Mouse (Mus musculus) limb, embryonic 10.5 days (tissue): Measurements from ENCODE around the gene Rps6kb2. TPM values are rescaled to one million over a fixed set of nuclear protein-coding genes. Genes with fewer than 3 reads are reported as not detected.
"Not testable (repeated sequence)": the region's sequence is repeated elsewhere in the genome, so short reads cannot be mapped to it uniquely, and the experiment has no call there.

Experiments used
- DNase-seq: peaks from one replicate; pipeline ENCODE4 v3.0.0-alpha.2; 2017; ENCODE audit warnings: low spot score
- H3K27ac ChIP-seq: fragments of 300-500 bp; sonication (generic); 2 replicates; pipeline ENCODE4 v1.5.1; 2016; ENCODE audit warnings: mild to moderate bottlenecking
- H3K27me3 ChIP-seq: fragments of 300-500 bp; sonication (generic); 2 replicates; pipeline ENCODE4 v1.6.1; 2016; ENCODE audit warnings: low read depth, mild to moderate bottlenecking; ENCODE audit not compliant: poor library complexity, severe bottlenecking
- H3K36me3 ChIP-seq: fragments of 300-500 bp; sonication (generic); 2 replicates; pipeline ENCODE4 v1.6.1; 2016; ENCODE audit warnings: mild to moderate bottlenecking, moderate library complexity
- H3K4me1 ChIP-seq: fragments of 300-500 bp; sonication (generic); 2 replicates; pipeline ENCODE4 v1.6.1; 2016
- H3K4me3 ChIP-seq: fragments of 300-500 bp; sonication (generic); 2 replicates; pipeline ENCODE4 v1.5.1; 2016; ENCODE audit warnings: mild to moderate bottlenecking, moderate library complexity
- H3K9me3 ChIP-seq: fragments of 300-500 bp; sonication (generic); replicated peaks from 2 replicates; pipeline ENCODE4 v1.6.1; 2016; ENCODE audit warnings: mild to moderate bottlenecking
- WGBS: fragments of 180-500 bp; shearing (Covaris S2); methylation state at CpG from one replicate; pipeline ENCODE4 v1.1.7; 2016; 5-methylcytosine and 5-hydroxymethylcytosine counted together
- polyA plus RNA-seq: library from polyadenylated mRNA; unstranded; fragments of >200 nt; fragmentation: Nextera tagmentation; extraction: Ambion mirVana; gene quantifications from 2 replicates; pipeline ENCODE4 v1.2.1, GENCODE M21; 2016

Gene Rps6kb2
- polyA plus RNA-seq, 1 experiment from 2014 or later = 66.0 TPM

- H3K4me1 ChIP-seq = peaks cover 42% of the 10 kb centered on the region
- no peaks in the 10 kb centered on the region for H3K9me3 ChIP-seq
- no peak for DNase-seq
- no peak overlapping the region for H3K4me3 ChIP-seq
- H3K27me3 ChIP-seq = no peaks in the 10 kb centered on the region
- WGBS = 82% methylated on average over 4 of the region's 4 CpGs
- H3K27ac ChIP-seq = no peak overlapping the region
- H3K36me3 ChIP-seq = peaks cover 25% of the 10 kb centered on the region
These were observed 38.7 kb downstream of the Rps6kb2 start for GRCm38 (mm10) chr19:4124432-4124831.

GRCm38 (mm10) chr19:4122411-4123370, 40.5 kb downstream of the Rps6kb2 start:
- no peak overlapping the region for H3K27ac ChIP-seq
- no peak overlapping the region for H3K4me3 ChIP-seq
- no peaks in the 10 kb centered on the region for H3K9me3 ChIP-seq
- H3K27me3 ChIP-seq = no peaks in the 10 kb centered on the region
- peaks cover 20% of the 10 kb centered on the region for H3K36me3 ChIP-seq
- DNase-seq = no peak
- WGBS = 87% methylated on average over 7 of the region's 7 CpGs
- H3K4me1 ChIP-seq = peaks cover 42% of the 10 kb centered on the region

- peak overlapping the region; percentile 91; the same call in 1 of the 2 replicates for H3K27ac ChIP-seq
These were observed 41.3 kb downstream of the Rps6kb2 start for GRCm38 (mm10) chr19:4121896-4122295.

GRCm38 (mm10) chr19:4121097-4121805, 41.9 kb downstream of the Rps6kb2 start:
- WGBS = 3% methylated on average over 38 of the region's 38 CpGs
- DNase-seq = peak; percentile 94

More at GRCm38 (mm10) chr19:4121896-4122295, 41.3 kb downstream of the Rps6kb2 start:
- WGBS = 60% methylated on average over 6 of the region's 6 CpGs
- not testable (repeated sequence) for H3K9me3 ChIP-seq, DNase-seq, H3K4me3 ChIP-seq, H3K27me3 ChIP-seq
- peaks cover 34% of the 10 kb centered on the region for H3K4me1 ChIP-seq
- H3K36me3 ChIP-seq = peaks cover 22% of the 10 kb centered on the region

GRCm38 (mm10) chr19:4120496-4120895, 42.7 kb downstream of the Rps6kb2 start:
- Histone ChIP-seq H3K36me3 (peaks cover 36% of the 10 kb centered on the region), H3K27me3 (no peaks in the 10 kb centered on the region), H3K4me1 (peaks cover 27% of the 10 kb centered on the region), H3K9me3 (no peaks in the 10 kb centered on the region), H3K4me3 (peak overlapping the region; percentile 54; the same call in 1 of the 2 replicates), H3K27ac (no peak overlapping the region)
- DNase-seq = no peak
- 89% methylated on average over 2 of the region's 2 CpGs for WGBS

More at GRCm38 (mm10) chr19:4121097-4121805, 41.9 kb downstream of the Rps6kb2 start:
- H3K27ac ChIP-seq = peak overlapping the region; percentile 91
- peak overlapping the region; percentile 54 for H3K4me3 ChIP-seq
- peaks cover 28% of the 10 kb centered on the region for H3K4me1 ChIP-seq
- H3K36me3 ChIP-seq = peaks cover 29% of the 10 kb centered on the region
- H3K9me3 ChIP-seq = no peaks in the 10 kb centered on the region
- no peaks in the 10 kb centered on the region for H3K27me3 ChIP-seq

- H3K9me3 ChIP-seq = no peaks in the 10 kb centered on the region
- no peak for DNase-seq
- H3K36me3 ChIP-seq = peaks cover 42% of the 10 kb centered on the region
- 92% methylated on average over 6 of the region's 6 CpGs for WGBS
- H3K4me3 ChIP-seq = no peak overlapping the region
- H3K27me3 ChIP-seq = no peaks in the 10 kb centered on the region
- no peak overlapping the region for H3K27ac ChIP-seq
- H3K4me1 ChIP-seq = peaks cover 23% of the 10 kb centered on the region
These were observed 43.3 kb downstream of the Rps6kb2 start for GRCm38 (mm10) chr19:4119716-4120487.

GRCm38 (mm10) chr19:4118350-4118749, 44.8 kb downstream of the Rps6kb2 start:
- Histone ChIP-seq H3K4me1 (peaks cover 26% of the 10 kb centered on the region), H3K27me3 (no peaks in the 10 kb centered on the region), H3K27ac (no peak overlapping the region), H3K9me3 (no peaks in the 10 kb centered on the region), H3K4me3 (no peak overlapping the region), H3K36me3 (peaks cover 58% of the 10 kb centered on the region)
- DNase-seq = no peak
- 95% methylated on average over 2 of the region's 2 CpGs for WGBS

- WGBS = 99% methylated on average over 7 of the region's 7 CpGs
- H3K36me3 ChIP-seq = peaks cover 71% of the 10 kb centered on the region
These were observed 46.1 kb downstream of the Rps6kb2 start for GRCm38 (mm10) chr19:4117006-4117405.

GRCm38 (mm10) chr19:4115816-4116215, 47.3 kb downstream of the Rps6kb2 start:
- H3K36me3 ChIP-seq = peaks cover 78% of the 10 kb centered on the region
- H3K4me3 ChIP-seq = no peak overlapping the region
- H3K27me3 ChIP-seq = no peaks in the 10 kb centered on the region
- H3K4me1 ChIP-seq = peaks cover 26% of the 10 kb centered on the region
- whole genome bisulfite sequencing = 88% methylated on average over 11 of the region's 11 CpGs
- H3K27ac ChIP-seq = no peak overlapping the region
- DNase-seq = no peak
- H3K9me3 ChIP-seq = no peaks in the 10 kb centered on the region

More at GRCm38 (mm10) chr19:4117006-4117405, 46.1 kb downstream of the Rps6kb2 start:
- H3K4me3 ChIP-seq = no peak overlapping the region
- H3K27ac ChIP-seq = no peak overlapping the region
- H3K9me3 ChIP-seq = no peaks in the 10 kb centered on the region
- DNase-seq = no peak
- H3K4me1 ChIP-seq = peaks cover 30% of the 10 kb centered on the region
- no peaks in the 10 kb centered on the region for H3K27me3 ChIP-seq

- 97% methylated on average over 10 of the region's 10 CpGs for WGBS
- DNase-seq = no peak
- Histone ChIP-seq H3K4me1 (peaks cover 19% of the 10 kb centered on the region), H3K27me3 (no peaks in the 10 kb centered on the region), H3K27ac (no peak overlapping the region), H3K4me3 (no peak overlapping the region), H3K9me3 (no peaks in the 10 kb centered on the region), H3K36me3 (peaks cover 78% of the 10 kb centered on the region)
These were observed 48.0 kb downstream of the Rps6kb2 start for GRCm38 (mm10) chr19:4115144-4115543.

GRCm38 (mm10) chr19:4114551-4114950, 48.6 kb downstream of the Rps6kb2 start:
- H3K36me3 ChIP-seq = peaks cover 79% of the 10 kb centered on the region
- peaks cover 18% of the 10 kb centered on the region for H3K4me1 ChIP-seq
- no peaks in the 10 kb centered on the region for H3K27me3 ChIP-seq
- no peak for DNase-seq
- no peak overlapping the region for H3K4me3 ChIP-seq
- no peaks in the 10 kb centered on the region for H3K9me3 ChIP-seq
- H3K27ac ChIP-seq = no peak overlapping the region
- WGBS = 92% methylated on average over 10 of the region's 10 CpGs

- Histone ChIP-seq H3K36me3 (peaks cover 74% of the 10 kb centered on the region), H3K27ac (peak overlapping the region; percentile 53; the same call in 1 of the 2 replicates), H3K4me3 (no peak overlapping the region), H3K27me3 (no peaks in the 10 kb centered on the region), H3K4me1 (peaks cover 18% of the 10 kb centered on the region), H3K9me3 (no peaks in the 10 kb centered on the region)
- WGBS = 44% methylated on average over 5 of the region's 5 CpGs
- DNase-seq = no peak
These were observed 49.3 kb downstream of the Rps6kb2 start for GRCm38 (mm10) chr19:4113806-4114230.
